Mouse (Mus musculus): ENCODE results near the gene Myo1h.

Myo1h gene

DNA sequence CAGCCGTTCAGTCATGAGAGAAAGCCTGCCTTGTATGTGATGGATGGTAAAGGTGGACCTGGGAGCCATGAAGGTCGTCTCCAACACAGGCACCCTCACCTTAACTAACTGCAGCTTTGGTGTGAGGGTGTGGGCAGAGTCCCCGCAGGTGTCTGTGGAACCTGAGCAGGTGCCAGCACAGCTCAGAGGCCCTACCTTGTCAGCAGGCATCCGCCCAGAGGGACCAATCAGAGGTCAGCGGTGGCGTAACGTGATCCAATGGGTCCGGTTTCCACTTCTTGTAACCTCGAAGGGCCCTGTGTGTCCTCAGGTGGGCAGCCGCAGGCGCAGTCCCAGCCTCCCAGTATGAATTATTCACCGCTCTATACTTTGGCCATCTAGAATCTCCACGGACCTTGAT lies at the start of gene Myo1h:
Myo1h (plus strand) TSS at position 293 of the 400 bp plus-strand sequence.
- DNase-seq: no peak

DNA sequence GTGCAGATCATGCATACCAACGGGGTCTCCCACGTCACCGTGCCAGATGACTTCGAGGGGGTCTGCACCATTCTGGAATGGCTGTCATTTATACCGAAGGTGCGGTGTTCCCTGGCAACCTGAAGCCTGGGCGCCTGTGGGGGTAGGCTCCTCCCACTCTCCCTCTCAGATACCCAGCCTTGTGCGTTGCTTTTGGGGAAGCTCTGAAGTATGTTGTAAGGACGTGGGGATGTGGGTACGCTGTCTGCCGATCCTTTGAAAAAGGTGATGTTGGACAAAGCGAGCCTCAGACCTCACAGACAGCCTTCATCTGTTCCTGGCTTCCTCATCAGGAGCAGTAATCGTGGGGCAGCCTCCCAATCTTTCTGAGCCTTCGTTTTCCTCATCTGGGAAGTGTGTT lies 49.2 kb upstream of the Myo1h start:
- no peak for DNase-seq

DNA sequence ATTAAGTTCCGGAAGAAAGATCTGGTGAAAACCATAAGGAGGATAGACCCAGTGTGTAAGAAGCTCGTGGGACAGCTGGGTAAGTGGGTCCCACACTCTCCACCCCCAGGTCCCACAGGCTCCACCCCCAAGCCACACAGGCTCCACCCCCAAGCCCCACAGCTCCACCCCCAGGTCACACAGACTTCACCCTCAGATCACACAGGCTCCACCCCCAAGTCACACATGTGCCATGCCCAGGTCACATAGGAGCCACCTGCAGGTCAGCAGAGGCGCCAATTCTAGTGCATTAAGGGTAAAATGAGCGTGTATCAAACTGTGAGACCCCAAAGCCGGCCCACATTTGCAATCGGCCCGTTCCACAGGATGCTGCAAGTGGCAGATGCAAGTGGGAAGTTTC lies 42.5 kb upstream of the Myo1h start:
- no peak for DNase-seq

DNA sequence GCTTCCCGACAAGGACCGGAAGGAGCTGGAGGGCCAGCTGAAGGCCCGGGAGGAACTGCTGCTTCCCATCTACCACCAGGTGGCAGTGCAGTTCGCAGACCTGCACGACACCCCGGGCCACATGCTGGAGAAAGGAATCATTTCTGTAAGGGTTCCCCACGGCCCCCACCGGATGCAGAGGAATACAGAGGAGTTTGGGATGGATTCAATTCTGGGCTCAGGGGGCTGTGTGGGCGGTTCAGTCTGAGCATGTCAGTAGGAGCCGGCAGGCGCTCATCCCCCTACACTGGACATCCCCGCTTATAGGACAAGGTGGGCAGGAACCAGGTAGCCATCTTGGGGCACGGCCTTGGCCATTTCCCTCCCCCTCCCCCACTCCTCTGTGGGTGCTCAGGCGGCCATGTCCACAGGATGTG lies 40.8 kb upstream of the Myo1h start:
- DNase-seq: peak; percentile 68

DNA sequence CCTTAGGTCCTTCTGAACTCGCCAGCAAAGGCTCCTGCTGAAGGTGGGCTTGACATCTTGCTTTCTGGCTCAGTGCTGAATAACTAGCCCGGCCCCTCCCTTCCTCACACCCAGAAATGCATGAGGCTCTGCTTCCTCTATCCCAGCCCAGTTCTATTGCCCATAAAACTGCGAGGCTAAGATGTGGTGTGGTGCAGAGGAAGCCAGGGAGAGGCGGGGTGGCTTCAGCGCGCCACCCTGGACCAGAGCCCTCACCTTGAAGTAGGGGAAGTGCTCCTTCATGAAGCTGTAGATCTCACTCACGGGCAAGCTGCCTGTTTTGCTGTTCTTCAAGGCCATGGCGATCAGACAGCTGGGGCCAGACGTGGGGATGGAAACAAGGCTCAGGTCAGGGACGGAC lies 29.5 kb upstream of the Myo1h start:
- DNase-seq: no peak

DNA sequence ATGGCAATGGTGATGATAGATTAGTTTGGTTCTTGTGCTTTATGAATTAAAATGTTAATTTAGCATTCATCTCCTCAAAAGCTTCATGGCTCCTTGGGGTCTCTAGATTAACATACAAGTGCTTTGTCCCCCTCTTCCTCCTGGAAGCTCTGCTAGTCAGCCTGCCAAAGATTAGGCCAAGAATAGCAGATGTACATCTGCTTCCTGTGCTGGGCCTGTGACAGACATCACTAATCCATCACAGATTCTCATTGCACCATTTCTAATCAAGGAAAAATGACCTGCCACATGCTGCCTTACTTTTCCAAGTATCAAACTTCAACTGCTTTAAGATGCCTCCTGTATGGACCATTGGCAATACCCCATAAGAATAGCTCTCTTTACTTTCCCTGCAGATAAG lies 27.5 kb upstream of the Myo1h start:
- DNase-seq: no peak

DNA sequence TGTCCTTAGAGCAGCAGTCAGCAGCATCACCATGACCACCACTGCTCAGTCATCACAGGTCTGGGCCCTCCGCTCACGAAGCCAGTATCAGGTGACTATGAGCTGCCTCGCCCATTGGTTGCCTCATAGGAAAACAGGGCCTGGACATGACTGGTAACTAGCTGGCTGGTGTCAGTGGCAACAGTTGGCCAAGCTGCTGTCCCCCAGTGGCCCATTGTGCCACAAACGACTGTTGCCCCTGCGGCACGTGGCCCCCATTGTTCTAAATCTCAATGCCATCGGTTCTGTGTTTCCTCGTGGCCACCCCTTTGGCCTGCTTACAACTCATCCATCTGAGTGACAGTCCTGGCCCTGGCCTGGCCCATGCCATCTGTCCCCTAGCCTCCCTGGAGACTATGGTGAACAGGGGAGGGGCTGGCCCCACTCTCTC lies 24.9 kb upstream of the Myo1h start:
- DNase-seq: no peak

DNA sequence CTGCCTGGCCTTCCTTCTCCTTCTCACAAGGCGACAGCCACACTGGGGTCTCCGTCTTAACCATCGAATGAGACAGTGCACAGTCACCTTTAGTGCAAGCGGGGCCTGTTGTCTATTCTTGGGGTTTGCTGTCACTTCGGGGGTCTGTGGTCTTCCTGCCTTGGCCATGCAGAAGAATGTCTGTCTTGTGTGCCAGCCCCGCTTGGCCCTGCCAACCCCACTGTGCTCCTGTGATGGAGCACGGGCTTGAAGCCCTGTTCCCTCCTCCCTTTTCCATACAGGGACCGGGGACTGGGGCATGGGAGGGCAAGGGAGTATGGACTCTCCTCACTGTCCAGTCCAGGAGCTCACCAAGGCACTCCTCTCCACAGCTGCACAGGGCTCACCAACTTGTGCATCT lies 24.2 kb upstream of the Myo1h start:
- no peak for DNase-seq

DNA sequence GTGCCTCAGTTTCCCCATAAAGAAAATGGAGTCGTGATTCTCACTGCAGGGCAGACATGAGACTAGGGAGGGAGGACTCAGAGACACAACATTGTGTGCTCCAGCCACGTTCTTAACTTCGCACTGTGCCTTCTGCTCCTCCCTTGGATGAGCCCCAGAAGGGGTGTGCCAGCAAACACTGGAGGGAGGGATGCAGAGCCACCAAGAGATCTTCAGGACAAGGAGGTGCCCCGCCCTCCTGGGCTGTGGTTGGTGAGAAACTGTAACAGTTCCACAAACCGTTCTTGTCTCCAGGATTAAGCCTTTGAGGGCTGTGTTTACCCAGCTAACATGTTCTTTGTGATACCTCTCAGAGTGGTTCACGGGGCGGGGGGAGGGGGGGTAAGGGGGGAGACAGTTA lies 20.3 kb upstream of the Myo1h start:
- DNase-seq: no peak

DNA sequence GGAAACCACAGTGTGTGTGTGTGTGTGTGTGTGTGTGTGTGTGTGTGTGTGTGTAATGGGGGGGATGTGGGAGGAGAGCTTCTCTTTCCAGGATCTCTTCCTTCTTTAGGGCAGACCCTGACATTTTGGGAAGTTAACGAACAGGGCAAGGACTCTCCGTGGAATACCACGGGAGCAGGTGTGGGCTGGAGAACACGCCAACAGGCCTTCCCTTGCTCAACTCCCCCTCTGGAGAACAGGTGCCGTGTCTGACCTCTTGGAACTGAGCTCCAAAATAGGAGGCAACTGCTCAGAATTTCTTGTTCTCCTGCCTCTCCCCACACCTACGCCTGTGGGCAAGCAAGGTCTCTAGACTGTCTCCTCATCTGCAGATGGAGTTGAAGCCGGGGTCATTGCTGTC lies 19.5 kb upstream of the Myo1h start:
- no peak for DNase-seq

DNA sequence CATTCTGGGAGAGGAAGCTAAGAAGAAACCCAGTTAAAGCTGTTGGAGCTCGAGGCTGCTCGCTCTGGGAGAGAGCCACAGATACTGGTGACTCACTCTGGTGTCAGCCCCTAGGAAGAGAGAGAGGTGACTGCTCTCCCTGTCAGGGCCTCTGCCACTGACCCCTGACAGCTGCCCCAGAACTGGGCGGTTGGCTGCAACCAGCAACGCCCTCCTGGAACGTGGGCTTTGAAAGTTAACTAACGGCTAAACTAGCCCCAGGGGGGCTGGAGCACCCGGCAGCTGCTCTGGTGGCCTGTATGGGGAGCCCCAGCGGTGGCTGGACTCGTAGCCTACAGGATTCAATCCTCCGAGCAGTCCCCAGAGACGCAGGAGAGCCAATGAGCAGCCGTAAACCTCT lies 19.0 kb upstream of the Myo1h start:
- DNase-seq: no peak

DNA sequence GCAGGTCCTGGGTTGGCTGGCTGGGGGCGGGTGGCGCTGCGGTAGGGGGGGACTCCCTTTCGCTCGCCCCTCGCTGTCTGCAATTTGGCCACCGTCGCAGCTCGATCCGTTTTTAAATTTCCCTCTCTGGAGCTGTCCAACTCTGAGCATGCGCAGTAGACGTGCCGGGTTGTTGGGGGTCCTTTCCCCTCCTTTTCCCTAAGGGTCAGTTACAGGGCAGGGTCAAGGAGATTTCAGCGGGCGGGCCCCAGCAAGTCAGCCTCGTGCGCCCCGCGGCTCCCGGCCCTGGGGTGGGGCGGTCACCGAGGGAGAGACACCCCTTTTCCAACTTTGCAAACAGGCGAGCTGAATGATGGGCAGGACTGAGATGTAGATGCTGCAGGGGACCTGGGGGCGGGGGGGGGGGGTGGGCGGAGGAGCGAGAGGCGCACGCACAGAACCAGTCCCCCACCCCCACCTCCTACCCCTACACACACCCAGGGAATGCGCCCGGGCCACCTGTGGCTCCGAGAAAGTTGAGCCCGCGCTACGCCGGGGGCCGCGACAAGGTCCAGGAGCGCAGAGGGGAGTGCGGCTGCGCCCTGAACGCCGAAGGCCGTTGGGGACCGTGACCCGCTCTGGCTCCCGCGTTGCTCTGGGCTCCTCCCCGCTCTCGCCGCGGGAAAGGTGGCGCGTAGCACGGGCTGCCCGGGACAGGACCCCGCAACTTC lies 15.1 kb upstream of the Myo1h start, which contains the start of gene Foxn4:
Foxn4 (minus strand) TSS at position 115 of the 710 bp plus-strand sequence.
- no peak for DNase-seq

DNA sequence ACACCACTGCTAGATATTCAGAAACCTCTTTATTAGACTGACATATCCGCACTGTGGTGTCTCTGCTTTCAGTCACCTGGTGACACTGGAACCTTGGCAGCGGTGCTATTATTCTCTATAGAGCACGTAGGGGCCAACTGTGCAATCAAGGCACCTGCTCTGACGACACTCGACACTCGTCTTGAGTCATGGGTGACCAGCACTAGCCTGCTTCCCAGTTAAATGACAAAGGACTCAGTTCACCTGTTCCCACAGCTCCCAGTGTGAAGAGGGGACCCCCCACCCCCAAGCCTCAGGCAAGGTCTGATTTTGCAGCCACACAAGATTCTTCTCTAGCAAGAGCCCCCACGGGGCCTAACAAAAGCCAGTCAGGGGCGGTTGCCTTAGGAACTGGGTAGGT lies 13.6 kb upstream of the Myo1h start:
- DNase-seq: no peak

DNA sequence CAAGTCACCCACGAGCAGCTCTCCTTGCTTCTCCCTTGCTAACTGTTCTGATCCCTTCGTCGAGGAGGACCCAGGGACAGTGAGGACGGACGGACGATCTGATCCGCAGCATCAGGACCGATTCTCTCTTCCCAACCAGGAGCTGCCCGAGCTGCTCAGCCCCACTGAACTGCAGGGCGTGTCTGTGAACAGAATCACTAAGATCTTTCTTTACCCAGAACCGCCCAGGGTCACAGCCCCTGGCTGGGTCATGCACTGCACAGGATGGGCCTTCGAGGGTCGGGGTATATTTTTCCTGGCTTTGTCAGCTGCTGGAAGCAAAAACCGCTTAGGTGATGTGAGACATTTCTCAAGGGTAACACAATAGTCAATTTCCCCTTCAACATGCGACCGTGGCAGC lies 13.0 kb upstream of the Myo1h start:
- no peak for DNase-seq

DNA sequence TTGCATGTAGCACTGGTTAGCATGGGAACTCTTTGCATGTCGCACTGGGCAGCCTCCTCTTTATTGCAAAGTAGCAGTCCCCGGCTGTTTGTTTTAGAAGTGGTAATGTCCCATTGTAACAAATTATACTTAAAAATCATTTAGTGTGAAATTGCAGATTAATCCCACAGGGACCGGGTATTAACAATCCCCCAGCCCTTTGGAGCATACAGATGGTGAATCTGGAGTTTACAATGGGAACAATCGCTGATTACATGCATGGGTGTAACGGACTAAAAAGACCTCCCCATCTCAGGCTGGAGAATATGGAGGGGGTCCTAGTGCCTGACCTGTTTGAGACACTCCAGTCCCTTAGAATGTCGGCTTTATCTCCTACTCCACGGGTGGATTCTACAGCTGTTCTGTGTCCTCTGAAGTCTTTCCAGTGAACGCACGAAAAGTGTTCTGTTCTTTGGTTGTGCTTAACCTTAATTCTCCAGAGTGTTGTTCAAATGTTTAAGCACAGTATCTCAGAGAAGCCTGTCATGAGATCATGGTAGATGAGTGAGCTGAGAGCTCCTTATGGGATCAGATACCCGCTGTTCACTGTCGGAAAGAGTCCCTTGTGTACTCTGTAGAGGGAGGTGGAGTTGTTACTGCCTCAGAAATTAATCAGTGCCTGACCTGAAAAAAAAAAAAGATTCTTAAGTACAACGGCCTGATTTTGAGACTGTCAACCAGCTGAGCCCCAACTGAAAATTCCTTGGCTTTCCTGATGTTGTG lies 9.4 kb upstream of the Myo1h start:
- DNase-seq: no peak

DNA sequence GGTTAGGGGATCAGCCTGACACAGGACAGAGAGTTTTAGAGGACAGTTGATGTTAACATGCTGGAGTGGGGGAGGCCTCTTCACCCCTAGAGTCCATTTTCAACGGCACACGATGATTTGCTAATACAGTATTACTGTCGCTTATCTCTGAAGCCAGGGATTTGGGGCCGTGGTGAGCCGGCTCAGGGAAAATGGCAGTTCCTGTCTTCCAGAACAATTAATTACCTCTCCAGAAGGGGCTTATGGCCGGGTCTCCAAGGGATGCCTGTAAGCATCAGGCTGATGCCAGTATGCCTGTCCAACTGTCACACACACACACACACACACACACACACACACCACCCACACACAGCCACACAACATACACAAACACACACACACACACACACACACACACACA lies 6.6 kb upstream of the Myo1h start:
- no peak for DNase-seq

DNA sequence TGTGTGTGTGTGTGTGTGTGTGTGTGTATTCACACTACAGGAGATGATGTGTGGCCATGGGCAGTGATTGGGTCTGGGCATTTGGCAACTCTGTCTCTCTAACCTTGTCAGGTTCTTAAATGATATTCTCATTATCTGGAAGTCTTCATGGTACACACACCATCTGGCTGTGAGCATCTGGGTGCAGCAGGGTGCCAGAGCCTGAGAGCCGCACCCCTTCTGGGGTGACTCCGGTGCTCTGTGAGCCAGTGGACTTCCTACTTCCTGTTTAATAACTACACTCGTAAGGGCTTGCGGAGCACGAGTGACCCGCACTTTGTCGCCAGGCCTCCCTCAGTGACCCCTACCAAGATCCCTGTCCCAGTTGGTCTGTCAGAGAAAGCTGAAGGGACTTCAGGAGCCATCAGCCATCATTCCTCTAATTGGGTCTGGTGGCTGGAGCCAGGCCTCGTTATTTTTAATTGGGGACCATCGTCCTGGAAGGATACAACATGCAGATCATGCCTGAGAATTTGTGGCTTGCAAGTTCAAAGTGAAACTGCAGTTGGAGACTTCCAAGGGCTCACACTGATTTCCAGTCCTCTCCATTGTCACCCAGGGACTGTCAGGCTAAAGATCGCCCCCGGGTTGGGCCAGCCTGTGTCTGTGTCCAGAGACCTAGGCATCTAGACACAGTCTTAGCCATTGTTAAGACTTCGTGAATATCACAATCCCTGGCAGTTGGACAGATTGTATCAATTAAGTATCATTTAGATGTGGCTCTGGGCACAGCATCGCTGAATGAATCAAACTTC lies 4.2 kb upstream of the Myo1h start:
- DNase-seq: no peak

DNA sequence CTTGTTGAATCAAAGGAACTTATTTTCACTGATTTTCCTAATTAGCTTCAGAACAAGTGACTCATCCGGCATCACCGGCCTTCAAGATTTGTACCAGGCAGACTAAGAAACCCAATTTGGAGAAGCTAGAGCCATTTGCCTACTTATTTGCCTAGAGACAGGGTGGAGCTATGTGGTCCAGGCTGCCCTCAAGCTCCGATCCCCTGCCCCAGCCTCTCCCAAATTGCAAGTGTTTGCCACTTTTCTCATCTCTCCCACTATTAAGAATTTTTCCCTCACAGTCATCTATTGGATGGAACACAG lies 3.6 kb upstream of the Myo1h start:
- DNase-seq: no peak

DNA sequence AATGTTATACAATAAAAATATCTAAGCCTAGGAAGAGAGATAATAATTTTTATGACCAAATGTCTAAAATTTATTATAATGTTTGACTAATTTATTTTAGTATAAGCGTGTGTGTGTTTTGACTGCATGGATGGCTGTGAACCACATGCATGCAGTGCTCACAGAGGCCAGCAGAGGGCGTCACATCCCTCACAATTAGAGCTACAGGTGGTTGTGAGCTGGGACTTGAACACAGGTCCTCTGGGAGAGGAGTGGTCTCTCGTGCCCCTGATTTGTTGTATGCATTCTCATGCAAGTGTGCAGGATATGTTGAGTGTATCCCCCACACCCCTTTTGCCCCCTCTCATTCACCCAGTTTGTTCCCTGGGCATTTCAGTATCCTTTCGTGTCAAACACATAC lies 2.9 kb upstream of the Myo1h start:
- no peak for DNase-seq

DNA sequence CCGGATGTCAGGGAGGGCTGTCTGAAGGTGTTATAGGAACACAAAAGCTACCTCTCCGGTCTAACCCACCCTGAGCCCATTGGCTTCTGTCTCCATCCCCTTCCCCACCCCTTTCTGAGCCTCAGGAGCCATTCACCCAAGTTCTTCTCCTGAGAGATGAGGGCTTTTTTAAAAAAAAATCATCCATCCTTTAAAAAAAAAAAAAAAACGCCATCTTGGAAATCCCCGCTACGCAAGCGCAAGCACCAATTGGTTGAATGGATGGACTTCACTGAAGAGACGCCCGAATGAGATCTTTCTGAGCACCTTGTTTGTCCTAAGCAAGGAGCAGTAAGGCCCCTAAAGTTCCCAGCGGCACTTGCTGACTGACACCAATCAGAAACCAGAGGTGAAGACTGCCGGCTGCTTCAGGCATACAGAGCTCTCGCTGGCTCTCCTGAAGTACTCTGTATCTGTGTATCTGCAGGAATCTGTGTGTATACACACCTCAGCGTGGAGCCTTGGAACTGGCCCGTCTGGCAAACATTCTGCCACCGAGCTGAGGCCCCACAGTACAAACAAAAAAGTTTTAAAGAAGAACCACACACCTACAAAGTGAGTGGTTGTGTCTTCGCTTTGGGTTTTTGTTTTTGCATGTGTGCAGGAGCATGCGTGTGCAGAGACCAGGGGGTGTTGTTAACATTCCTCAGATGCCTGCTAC lies 1.9 kb upstream of the Myo1h start:
- no peak for DNase-seq

DNA sequence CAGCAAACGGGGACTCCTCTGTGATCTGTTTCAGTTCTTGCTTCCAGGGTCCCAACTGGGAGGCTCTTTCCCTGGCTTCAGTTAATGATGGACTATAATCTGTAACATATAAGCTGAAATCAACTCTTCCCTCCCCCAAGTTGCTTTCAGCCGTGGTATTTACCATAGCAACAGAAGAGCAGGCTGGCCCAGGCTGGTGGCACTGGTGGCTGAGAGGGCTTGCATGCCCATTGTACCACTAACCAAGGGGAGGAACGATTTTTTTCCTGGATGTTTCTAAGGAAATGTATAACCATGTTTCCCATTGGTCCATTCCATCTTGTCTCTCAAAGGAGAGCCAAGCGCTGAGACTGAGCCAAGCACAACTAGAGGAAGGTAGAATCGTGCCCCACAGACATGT lies 570 bp upstream of the Myo1h start:
- no peak for DNase-seq

DNA sequence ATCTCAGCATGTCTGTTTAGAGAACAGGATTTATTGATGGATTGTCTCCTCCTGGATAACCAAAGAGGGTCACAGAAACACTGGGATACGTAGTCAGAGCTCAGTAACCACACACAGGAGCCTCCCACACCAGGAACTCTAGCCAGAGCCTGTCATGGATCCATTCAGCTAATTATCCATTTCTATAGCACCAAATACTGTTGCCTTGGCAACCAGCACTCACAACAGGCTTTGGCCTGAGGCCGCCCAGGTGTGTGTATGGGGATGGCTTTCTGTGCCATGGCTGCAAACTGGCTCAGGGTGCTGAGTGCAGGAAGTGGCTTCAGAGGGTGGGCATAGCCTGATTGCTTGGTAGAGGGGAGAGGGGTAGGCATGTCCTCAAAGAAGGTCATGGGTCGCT lies 1.0 kb downstream of the Myo1h start:
- no peak for DNase-seq

Measured in liver (tissue).